Mouse (Mus musculus) heart, postnatal 0 days (tissue): ENCODE results near the gene Slc22a14. TPM values are rescaled to one million over a fixed set of nuclear protein-coding genes. Genes with fewer than 3 reads are reported as not detected.

Experiments used
- ATAC-seq: fragments of 200-750 bp; cut with Nextera tagmentation; 2 replicates; pipeline ENCODE4 v1.8.0; 2017; ENCODE audit warnings: low read depth, moderate number of reproducible peaks, moderate library complexity; ENCODE audit not compliant: insufficient read depth
- DNase-seq: peaks from one replicate; pipeline ENCODE4 v3.0.0-alpha.2; 2016; ENCODE audit warnings: low spot score
- H3K27ac ChIP-seq: fragments of 300-500 bp; sonication (generic); 2 replicates; pipeline ENCODE4 v1.5.1; 2014; ENCODE audit warnings: low read depth, mild to moderate bottlenecking
- H3K27me3 ChIP-seq: fragments of 300-500 bp; sonication (generic); 2 replicates; pipeline ENCODE4 v1.6.1; 2014; ENCODE audit warnings: low read length, mixed read lengths; ENCODE audit not compliant: control insufficient read depth, insufficient read depth
- H3K36me3 ChIP-seq: fragments of 300-500 bp; sonication (generic); replicated peaks from 2 replicates; pipeline ENCODE4 v1.6.1; 2014; ENCODE audit warnings: low read length, mixed read lengths; ENCODE audit not compliant: control insufficient read depth, insufficient read depth
- H3K4me1 ChIP-seq: fragments of 300-500 bp; sonication (generic); 2 replicates; pipeline ENCODE4 v1.6.1; 2014; ENCODE audit warnings: antibody characterized with exemption; ENCODE audit not compliant: control insufficient read depth, insufficient read depth
- H3K4me2 ChIP-seq: fragments of 300-500 bp; sonication (generic); 2 replicates; pipeline ENCODE4 v1.6.1; 2014; ENCODE audit warnings: low read depth, mild to moderate bottlenecking, low read length, moderate library complexity
- H3K4me3 ChIP-seq: fragments of 300-500 bp; sonication (generic); 2 replicates; pipeline ENCODE4 v1.5.1; 2014; ENCODE audit warnings: low read depth, low read length
- H3K9ac ChIP-seq: fragments of 300-500 bp; sonication (generic); replicated peaks from 2 replicates; pipeline ENCODE4 v1.6.1; 2014; ENCODE audit warnings: low read depth, low read length, mixed read lengths
- H3K9me3 ChIP-seq: fragments of 300-500 bp; sonication (generic); replicated peaks from 2 replicates; pipeline ENCODE4 v1.6.1; 2016; ENCODE audit warnings: low read length; ENCODE audit not compliant: control insufficient read depth
- CTCF ChIP-seq: IDR thresholded peaks from 2 replicates; pipeline ENCODE4 v1.5.1; 2016; ENCODE audit warnings: antibody characterized with exemption, control low read depth, low read depth
- EP300 ChIP-seq: IDR thresholded peaks from 2 replicates; pipeline ENCODE4 v1.6.1; 2016; ENCODE audit warnings: antibody characterized with exemption, low read depth
- WGBS: fragments of 180-500 bp; shearing (Covaris S2); extraction: QIAGEN DNeasy Blood & Tissue Kit; methylation state at CpG from one replicate; pipeline ENCODE4 v1.1.7; 2014; 5-methylcytosine and 5-hydroxymethylcytosine counted together
- polyA plus RNA-seq: library from polyadenylated mRNA; unstranded; fragments of >200 nt; fragmentation: Nextera tagmentation; extraction: Ambion mirVana; gene quantifications from 2 replicates; pipeline ENCODE4 v1.2.1, GENCODE M21; 2015
- total RNA-seq: library from RNA; depleted of rRNA; stranded (reverse); fragments of >200 nt; gene quantifications from 2 replicates; pipeline ENCODE4 v1.2.3, GENCODE M21; 2014; ENCODE audit warnings: low replicate concordance

The Slc22a14 gene
- total and polyA plus RNA-seq, 2 experiments from 2014 or later = 0.08 TPM; not detected in 1

DNA sequence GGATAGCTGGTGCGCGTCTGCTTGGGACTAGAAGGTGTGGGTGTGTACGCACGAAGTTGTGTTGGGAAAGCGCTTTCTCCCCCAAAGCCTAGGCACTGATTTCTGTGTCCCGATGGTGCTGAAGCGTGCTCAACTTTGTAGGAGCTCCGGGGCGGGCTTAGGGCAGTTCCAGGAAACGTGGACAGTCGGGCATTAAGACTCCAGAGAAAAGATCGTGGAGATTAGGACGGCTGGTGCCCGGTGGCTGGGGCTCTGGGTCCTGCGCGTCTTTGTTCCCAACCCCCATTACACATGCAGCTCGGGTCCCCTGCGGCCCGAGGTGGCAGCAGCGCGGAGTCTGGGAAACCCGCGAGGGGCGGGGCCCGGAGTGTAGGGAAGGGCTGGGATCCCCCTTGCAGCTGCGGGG, 37.9 kb upstream of the Slc22a14 start:
- no peak for ATAC-seq

DNA sequence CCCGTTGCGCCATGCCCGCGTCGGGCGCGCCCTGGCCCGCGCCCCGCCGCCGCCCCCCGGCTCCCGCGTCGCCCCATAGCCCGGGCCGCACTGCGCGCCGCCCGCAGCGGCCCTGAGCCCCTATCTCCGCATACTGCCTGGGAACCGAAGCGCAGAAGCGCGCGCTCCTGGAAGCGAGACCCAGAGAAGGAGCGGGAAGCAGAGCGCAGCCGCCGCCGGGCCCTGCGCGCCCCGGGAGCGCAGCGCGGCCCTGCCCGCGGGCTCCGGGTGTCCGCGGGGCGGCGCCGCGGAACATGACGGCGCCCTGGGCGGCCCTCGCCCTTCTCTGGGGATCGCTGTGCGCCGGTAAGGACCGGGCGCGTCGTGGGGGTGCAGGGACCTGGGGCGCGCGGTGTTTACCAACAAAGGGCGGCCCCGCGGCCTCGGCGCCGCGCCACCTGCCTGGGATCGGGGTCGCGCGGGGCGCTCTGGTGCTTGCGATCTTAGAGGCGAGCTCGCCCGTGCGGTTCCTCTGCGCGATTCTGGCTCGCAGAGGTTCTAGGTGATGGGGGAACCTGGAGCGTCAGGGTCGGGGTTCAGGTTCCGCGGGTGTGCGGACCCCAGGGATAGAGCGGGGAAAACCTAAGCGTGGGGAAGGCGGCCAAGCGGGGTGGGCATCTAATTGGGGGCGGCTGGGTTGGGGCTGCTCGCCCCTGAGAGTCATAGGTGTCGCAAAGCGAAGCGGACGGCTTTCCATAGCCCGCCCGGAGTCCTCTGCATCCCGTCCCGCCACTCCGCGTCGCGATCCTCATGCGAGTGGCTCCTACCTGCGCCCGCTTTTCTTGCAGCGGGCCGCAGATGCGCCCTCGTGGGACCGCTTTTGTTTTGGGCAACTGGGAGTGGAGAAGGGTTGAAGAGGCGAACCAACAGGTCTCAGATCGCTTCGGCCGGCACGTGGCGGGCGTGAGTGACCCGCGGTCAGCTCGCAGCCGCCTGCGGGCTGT, 37.2 kb upstream of the Slc22a14 start:
- Histone ChIP-seq H3K4me2 (peak overlapping the region; percentile 97), H3K27ac (peak overlapping the region; percentile 95), H3K4me3 (peak overlapping the region; percentile 83), H3K9ac (peak overlapping the region; percentile 91), H3K9me3 (no peaks in the 10 kb centered on the region), H3K27me3 (no peaks in the 10 kb centered on the region), H3K36me3 (no peaks in the 10 kb centered on the region), H3K4me1 (peaks cover 9% of the 10 kb centered on the region; the same call in 1 of the 2 replicates)
- DNase-seq = peak; percentile 26
- TF ChIP-seq EP300 = no peak
- no peak for TF ChIP-seq CTCF
- WGBS = under 1% methylated on average over 94 of the region's 127 CpGs
- peak; percentile 57 for ATAC-seq

More for the DNA sequence above, 37.9 kb upstream of the Slc22a14 start:
- WGBS = under 1% methylated on average over 26 of the region's 26 CpGs
- H3K9ac ChIP-seq = peak overlapping the region; percentile 91
- H3K4me3 ChIP-seq = peak overlapping the region; percentile 83
- no peak overlapping the region for H3K27ac ChIP-seq
- DNase-seq = peak; percentile 32
- peak overlapping the region; percentile 97 for H3K4me2 ChIP-seq
- peaks cover 13% of the 10 kb centered on the region; the same call in 1 of the 2 replicates for H3K4me1 ChIP-seq
- no peaks in the 10 kb centered on the region for H3K36me3 ChIP-seq
- H3K9me3 ChIP-seq = no peaks in the 10 kb centered on the region
- TF ChIP-seq CTCF (no peak), EP300 (no peak)
- H3K27me3 ChIP-seq = no peaks in the 10 kb centered on the region

DNA sequence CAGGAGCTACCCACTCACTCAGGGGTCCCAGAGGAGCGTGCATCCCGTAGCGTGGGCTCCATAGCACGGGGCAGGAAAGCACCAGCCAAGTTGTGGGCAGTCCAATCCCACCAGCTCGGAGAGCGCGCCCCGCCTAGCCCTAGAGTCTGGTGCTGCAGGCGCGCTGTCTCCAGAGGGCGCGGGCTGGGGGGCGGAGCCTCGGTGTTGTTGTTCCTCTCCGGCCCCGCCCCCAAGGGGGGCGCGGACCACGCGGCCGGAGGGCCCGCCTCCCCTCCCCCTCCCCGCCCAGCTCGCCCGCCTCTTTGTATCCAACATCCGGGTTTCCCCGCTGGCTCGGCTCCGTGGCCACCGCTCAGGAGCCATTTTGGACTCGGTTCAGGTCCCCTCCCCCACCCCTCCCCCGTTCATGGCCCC, 36.5 kb upstream of the Slc22a14 start, which contains the start of gene Acvr2b:
Gene Acvr2b (plus strand): TSS at position 318 of the 414 bp plus-strand sequence.
- peak within 1 kb of the TSS; percentile 83 for H3K4me3 ChIP-seq
- peak within 1 kb of the TSS; percentile 91 for H3K9ac ChIP-seq
- H3K27me3 ChIP-seq = no peaks in the 10 kb centered on the region
- H3K4me1 ChIP-seq = peaks cover 9% of the 10 kb centered on the region; the same call in 1 of the 2 replicates
- H3K27ac ChIP-seq = peak within 1 kb of the TSS; percentile 95
- DNase-seq = peak; percentile 94
- ATAC-seq = peak; percentile 95
- H3K36me3 ChIP-seq = no peaks in the 10 kb centered on the region
- H3K9me3 ChIP-seq = no peaks in the 10 kb centered on the region
- peak within 1 kb of the TSS; percentile 97 for H3K4me2 ChIP-seq
- WGBS = 0% methylated on average over 28 of the region's 32 CpGs
- TF ChIP-seq EP300 (no peak), CTCF (peak; percentile 54)

DNA sequence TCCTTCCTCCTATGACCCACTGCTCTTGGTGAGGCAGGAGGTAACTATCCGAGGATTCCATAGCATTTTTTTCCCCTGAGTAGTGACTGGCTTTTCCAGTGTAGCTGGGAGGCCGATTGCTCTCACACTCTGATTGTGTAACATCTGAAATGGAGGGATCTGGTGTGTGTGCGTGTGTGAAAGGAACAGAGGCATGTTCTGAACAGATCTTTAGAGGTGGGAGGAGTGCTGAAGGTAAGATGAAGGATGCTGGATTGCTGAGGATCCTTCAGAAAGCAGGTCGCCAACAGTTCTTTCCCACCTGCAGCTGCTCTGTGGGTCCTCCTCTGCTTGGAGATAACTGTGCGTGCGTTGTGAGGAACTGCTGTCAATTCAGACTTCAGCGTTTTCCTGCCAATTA, 36.0 kb upstream of the Slc22a14 start:
- ATAC-seq (0 out of 2 replicates have a peak, but pooled peaks have one; percentile 0), DNase-seq (no peak)
- Histone ChIP-seq H3K36me3 (no peaks in the 10 kb centered on the region), H3K27me3 (no peaks in the 10 kb centered on the region), H3K27ac (0 out of 2 replicates have a peak overlapping the region, but pooled peaks have one; percentile 4), H3K9ac (peak overlapping the region; percentile 21; the same call in 1 of the 2 replicates), H3K9me3 (no peaks in the 10 kb centered on the region), H3K4me3 (peak overlapping the region; percentile 83), H3K4me2 (peak overlapping the region; percentile 97), H3K4me1 (peaks cover 9% of the 10 kb centered on the region; the same call in 1 of the 2 replicates)
- no peak for TF ChIP-seq CTCF
- TF ChIP-seq EP300 = no peak
- WGBS = 2% methylated on average over 7 of the region's 7 CpGs

DNA sequence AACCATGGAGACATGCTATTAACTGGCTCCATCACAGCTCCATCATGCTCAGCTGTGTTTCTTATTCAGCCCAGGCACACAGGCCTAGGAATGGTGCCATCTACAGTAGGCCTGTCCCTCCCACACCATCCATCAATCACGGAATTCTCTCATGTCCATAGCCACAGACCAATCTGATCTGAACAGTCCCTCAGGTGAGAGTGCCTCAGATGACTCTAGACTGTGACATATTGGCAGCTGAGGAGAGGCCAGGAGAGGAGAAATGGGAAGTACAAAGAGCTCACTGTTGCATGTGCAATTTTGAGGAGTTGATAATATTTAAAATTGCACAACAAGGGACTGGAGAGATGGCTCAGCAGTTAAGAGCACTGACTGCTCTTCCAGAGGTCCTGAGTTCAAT, 29.5 kb upstream of the Slc22a14 start:
- Histone ChIP-seq H3K36me3 (no peaks in the 10 kb centered on the region), H3K4me2 (no peak overlapping the region), H3K4me3 (no peak overlapping the region), H3K27ac (no peak overlapping the region), H3K9me3 (no peaks in the 10 kb centered on the region), H3K27me3 (no peaks in the 10 kb centered on the region), H3K4me1 (no peaks in the 10 kb centered on the region), H3K9ac (no peak overlapping the region)
- 67% methylated on average over 1 of the region's 1 CpGs for WGBS
- TF ChIP-seq CTCF (no peak), EP300 (no peak)
- ATAC-seq (no peak), DNase-seq (no peak)
